Mouse (Mus musculus): ENCODE results near the gene Arhgap40. TPM values are rescaled to one million over a fixed set of nuclear protein-coding genes. Genes with fewer than 3 reads are reported as not detected.

Gene Arhgap40
- polyA plus RNA-seq, 1 experiment from 2014 or later = not detected

DNA sequence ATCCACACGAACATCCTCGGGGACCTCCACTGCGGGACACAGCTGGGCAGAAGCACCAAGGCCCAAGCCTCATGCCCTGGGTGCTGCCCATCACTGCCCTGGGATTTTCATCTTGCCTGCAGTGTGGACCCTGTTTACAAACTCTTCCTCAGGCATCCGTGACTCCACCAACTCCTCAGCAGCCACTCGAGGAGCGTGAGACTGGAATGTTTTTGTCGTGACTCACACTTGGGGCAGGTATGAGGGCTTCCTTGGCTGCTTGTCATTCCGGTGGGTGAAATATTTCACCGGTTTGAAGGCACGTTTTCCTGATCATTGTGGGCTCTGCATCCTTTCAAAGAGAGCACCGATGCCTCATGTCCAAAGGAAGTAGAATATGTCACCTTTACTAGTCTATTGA is 6.5 kb downstream of the Arhgap40 start:
- H3K36me3 ChIP-seq = no peaks in the 10 kb centered on the region
- no peaks in the 10 kb centered on the region for H3K4me1 ChIP-seq
- no peak overlapping the region for H3K27ac ChIP-seq
- no peaks in the 10 kb centered on the region for H3K27me3 ChIP-seq (replicated peaks)
- WGBS (ENCODE audit: insufficient replicate concordance) = 61% methylated on average over 11 of the region's 11 CpGs
- no peak for ATAC-seq
- H3K9ac ChIP-seq = no peak overlapping the region
- no peaks in the 10 kb centered on the region for H3K9me3 ChIP-seq (replicated peaks)
- H3K4me3 ChIP-seq = no peak overlapping the region
- H3K4me2 ChIP-seq = no peak overlapping the region

DNA sequence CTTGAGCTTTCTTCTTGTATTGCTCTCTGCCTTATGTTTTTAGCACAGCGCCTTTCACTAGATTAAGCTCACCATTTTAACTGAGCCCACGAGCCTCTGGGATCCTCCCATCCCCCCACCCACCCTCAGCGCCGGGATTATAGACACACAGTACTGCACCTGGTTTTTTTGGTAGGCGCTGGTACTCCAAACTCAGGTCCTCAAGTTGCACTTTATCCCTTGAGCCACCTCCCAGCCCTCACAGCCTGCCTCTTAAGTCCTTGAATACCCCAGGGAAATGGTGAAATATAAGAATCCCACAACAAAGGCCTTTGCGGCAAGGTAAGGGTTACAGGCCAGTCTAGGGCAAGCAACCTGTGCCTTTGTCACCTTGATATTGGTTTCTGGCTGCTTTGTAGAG is 7.2 kb downstream of the Arhgap40 start:
- no peak overlapping the region for H3K4me3 ChIP-seq
- 74% methylated on average over 6 of the region's 6 CpGs for WGBS (ENCODE audit: insufficient replicate concordance)
- no peak for ATAC-seq
- H3K9me3 ChIP-seq (replicated peaks) = no peaks in the 10 kb centered on the region
- H3K9ac ChIP-seq = no peak overlapping the region
- no peak overlapping the region for H3K4me2 ChIP-seq
- H3K4me1 ChIP-seq = no peaks in the 10 kb centered on the region
- H3K36me3 ChIP-seq = no peaks in the 10 kb centered on the region
- no peak overlapping the region for H3K27ac ChIP-seq
- H3K27me3 ChIP-seq (replicated peaks) = no peaks in the 10 kb centered on the region

DNA sequence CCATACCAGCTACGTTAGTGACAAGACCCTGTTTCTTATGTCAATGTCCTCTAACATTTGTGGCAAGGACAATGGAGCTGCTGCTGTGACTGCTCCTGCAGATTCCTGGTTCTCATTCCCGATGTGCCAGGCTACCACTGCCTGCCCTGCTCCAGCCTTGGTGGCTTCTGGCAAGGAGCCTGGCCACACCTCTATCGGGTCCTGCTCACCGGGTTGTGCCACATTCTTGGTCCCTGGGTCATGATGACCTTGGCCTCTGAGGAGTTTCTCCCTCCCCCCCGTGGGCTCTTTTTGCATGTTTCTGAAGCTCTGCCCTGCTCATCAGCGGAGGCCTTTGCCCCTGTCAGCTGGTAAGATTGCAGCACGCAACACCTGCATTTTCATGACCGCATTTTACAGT is 10.5 kb downstream of the Arhgap40 start:
- WGBS (ENCODE audit: insufficient replicate concordance) = 69% methylated on average over 8 of the region's 8 CpGs
- Histone ChIP-seq H3K4me2 (no peak overlapping the region), H3K27ac (no peak overlapping the region), H3K9me3 (replicated peaks) (no peaks in the 10 kb centered on the region), H3K4me3 (no peak overlapping the region), H3K9ac (no peak overlapping the region), H3K4me1 (no peaks in the 10 kb centered on the region), H3K27me3 (replicated peaks) (no peaks in the 10 kb centered on the region), H3K36me3 (no peaks in the 10 kb centered on the region)
- no peak for ATAC-seq

DNA sequence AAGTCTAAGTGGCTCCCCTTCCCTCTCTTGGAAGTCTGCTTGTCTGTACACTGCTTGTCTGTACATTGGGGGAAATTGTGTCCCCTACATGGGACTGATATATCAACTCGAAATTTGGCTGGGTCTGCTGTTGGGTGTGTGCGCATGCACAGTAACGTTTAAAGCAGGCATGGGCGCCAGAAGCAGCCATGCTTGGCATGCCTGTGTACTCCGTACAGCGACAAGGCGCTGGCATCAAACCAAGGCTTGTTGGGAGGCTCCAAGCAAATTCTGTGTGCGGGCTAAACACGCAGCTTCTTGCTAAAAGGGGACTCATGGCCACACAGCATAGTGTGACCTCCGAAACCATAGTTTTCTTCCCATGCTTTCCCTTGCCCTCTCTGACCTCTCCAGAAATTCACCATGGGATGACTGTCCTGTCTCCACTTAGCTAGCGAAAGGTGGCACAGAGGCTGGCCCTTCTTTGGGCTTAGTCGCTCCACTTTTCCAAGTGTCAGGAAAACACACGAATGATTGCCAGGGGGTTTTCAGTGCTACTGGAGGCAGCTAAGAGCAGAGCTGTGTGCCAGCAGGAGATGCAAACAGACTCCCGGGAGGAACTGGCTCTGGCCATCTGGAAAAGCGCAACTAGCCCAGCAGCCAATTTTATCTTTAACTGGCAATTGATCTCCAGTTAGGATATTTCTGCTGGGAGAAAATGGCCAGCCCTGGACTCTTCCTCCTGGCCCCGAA is 11.7 kb downstream of the Arhgap40 start:
- WGBS (ENCODE audit: insufficient replicate concordance) = 73% methylated on average over 16 of the region's 16 CpGs
- no peak overlapping the region for H3K4me2 ChIP-seq
- no peak overlapping the region for H3K4me3 ChIP-seq
- H3K9ac ChIP-seq = no peak overlapping the region
- H3K27me3 ChIP-seq (replicated peaks) = no peaks in the 10 kb centered on the region
- ATAC-seq = no peak
- no peaks in the 10 kb centered on the region for H3K4me1 ChIP-seq
- no peaks in the 10 kb centered on the region for H3K36me3 ChIP-seq
- no peaks in the 10 kb centered on the region for H3K9me3 ChIP-seq (replicated peaks)
- H3K27ac ChIP-seq = no peak overlapping the region

DNA sequence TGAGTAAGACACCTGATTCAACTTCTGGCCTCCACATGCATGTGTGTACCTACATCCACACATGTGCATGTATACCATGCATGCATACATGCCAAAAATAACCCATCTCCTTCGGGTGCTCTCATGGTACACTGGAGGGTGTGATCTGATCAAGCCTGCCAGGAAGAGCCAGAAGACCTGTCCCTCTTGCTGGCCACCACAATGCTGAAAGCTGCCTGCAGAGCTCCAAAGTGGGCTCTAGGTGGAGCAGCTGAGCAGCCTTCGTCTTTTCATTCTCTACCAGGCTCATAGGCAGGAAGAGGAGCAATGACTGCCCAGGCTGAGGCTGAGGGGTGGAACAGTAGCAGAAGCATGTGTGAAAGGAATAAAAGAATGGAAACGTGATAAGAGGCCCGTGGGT is 21.5 kb downstream of the Arhgap40 start:
- peaks cover 4% of the 10 kb centered on the region; the same call in 1 of the 2 replicates for H3K27me3 ChIP-seq (replicated peaks)
- no peak for ATAC-seq

DNA sequence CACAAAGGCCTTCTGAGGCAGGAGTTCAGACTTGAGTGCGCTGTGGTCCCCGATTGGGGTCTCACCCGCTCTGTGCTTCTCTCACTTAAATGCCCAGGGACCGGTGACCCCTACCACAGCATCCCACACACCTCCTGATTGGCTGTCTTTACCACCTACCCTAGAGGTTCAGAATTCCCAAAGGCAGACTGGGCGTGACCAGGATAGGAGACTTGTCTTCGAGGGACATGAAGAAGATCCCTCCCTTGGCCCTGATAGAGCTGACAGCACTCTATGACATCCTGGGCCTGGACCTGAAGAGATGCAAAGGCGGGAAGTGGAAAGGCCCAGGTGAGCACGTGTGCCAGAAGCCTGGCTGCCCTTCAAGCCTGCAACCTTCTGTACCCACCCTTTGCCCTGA is 22.0 kb downstream of the Arhgap40 start:
- WGBS (ENCODE audit: insufficient replicate concordance) = 61% methylated on average over 8 of the region's 8 CpGs
- Histone ChIP-seq H3K9ac (no peak overlapping the region), H3K4me2 (no peak overlapping the region), H3K27ac (no peak overlapping the region), H3K4me1 (no peaks in the 10 kb centered on the region), H3K9me3 (replicated peaks) (no peaks in the 10 kb centered on the region), H3K4me3 (no peak overlapping the region), H3K36me3 (no peaks in the 10 kb centered on the region), H3K27me3 (replicated peaks) (peaks cover 9% of the 10 kb centered on the region)
- ATAC-seq = no peak

More for the DNA sequence above, 21.5 kb downstream of the Arhgap40 start:
- 9% methylated on average over 4 of the region's 4 CpGs for WGBS (ENCODE audit: insufficient replicate concordance)
- no peaks in the 10 kb centered on the region for H3K36me3 ChIP-seq
- H3K4me2 ChIP-seq = no peak overlapping the region
- H3K9me3 ChIP-seq (replicated peaks) = no peaks in the 10 kb centered on the region
- no peak overlapping the region for H3K4me3 ChIP-seq
- no peak overlapping the region for H3K9ac ChIP-seq
- H3K27ac ChIP-seq = no peak overlapping the region
- H3K4me1 ChIP-seq = no peaks in the 10 kb centered on the region

DNA sequence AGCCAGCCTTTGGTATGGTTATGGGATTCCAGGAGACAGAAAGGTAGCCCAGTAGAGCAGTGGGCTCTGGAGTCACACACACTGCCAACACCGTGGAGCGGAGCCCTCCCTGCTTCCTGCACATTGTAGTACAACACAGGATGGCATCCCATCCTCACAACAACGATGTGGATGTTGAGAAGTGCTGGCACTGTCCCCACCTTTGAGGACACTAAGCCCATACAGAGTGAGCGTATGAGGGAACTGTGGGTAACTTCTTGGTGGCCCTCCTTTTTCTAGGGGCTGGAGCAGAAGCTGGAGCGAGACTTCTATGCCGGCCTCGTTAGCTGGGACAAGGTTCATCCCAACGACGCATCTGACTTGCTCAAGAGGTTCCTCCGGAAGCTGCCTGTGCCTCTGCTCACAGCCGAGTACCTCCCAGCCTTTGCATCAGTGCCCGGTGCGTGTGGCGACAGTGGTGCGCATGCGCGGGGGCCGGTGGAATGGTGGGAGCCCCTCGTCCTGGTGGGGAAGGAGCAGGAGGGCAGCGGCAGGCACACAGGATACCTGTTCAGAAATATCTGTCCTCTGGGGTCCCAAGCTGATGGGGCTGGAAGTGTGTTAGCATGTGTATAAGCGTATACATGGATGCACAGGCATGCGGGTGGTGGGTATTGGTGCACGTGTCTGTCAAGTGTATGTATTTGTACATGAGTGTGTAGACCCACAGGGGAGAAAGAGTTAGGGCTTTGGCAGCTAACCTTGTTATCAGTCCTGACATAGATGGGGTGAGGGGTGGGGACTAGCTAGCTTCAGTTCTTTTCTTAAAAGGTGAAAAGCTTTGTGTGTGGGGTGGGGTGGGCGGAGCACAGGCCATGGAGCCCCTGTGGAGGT is 27.1 kb downstream of the Arhgap40 start:
- 48% methylated on average over 24 of the region's 24 CpGs for WGBS (ENCODE audit: insufficient replicate concordance)
- H3K4me3 ChIP-seq = no peak overlapping the region

DNA sequence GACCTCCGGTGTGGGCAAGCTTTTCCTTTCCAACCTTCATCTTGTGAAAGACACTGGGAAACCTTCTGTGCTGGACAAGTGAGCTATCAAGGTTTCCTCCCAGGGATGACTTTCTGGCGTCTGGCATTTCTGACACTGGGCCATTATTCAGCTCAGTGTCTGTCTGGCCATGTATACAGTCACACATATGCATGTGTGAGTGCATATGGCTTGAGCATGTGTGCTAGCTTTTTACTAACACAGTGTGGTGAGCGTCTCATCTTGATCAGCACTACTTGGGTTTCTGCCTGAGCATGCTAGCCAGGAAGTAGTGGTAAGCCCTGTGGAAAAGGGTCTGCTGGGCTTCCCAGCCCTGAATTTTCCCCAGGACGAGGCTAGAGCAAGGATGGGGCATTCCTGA is 28.7 kb downstream of the Arhgap40 start:
- H3K9me3 ChIP-seq (replicated peaks) = no peaks in the 10 kb centered on the region
- WGBS (ENCODE audit: insufficient replicate concordance) = 41% methylated on average over 4 of the region's 4 CpGs
- H3K27me3 ChIP-seq (replicated peaks) = peaks cover 26% of the 10 kb centered on the region
- no peak overlapping the region for H3K27ac ChIP-seq
- no peak overlapping the region for H3K4me2 ChIP-seq
- H3K4me3 ChIP-seq = no peak overlapping the region
- H3K36me3 ChIP-seq = no peaks in the 10 kb centered on the region
- no peaks in the 10 kb centered on the region for H3K4me1 ChIP-seq
- H3K9ac ChIP-seq = no peak overlapping the region
- no peak for ATAC-seq

More for the DNA sequence above, 27.1 kb downstream of the Arhgap40 start:
- Histone ChIP-seq H3K4me2 (peak overlapping the region; percentile 8; the same call in 1 of the 2 replicates), H3K9me3 (replicated peaks) (no peaks in the 10 kb centered on the region), H3K4me1 (no peaks in the 10 kb centered on the region), H3K27me3 (replicated peaks) (peaks cover 26% of the 10 kb centered on the region), H3K27ac (no peak overlapping the region), H3K9ac (no peak overlapping the region), H3K36me3 (no peaks in the 10 kb centered on the region)
- no peak for ATAC-seq

DNA sequence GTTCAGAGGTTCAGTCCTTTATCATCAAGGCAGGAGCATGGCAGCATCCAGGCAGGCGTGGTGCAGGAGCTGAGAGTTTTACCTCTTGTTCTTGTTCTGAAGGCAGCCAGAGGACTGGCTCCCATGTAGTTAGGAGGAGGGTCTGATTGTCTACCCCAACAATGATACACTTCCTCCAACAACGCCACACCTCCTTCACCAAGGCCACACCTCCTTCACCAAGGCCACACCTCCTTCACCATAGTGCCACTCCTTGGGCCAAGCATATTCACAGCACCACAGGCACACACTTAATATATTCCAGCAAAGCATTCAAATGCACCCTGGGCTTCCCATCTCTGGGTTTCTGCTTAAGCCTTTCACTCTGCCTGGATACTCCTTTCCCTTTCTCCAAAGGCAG is 32.7 kb downstream of the Arhgap40 start:
- Histone ChIP-seq H3K9me3 (replicated peaks) (no peaks in the 10 kb centered on the region), H3K36me3 (no peaks in the 10 kb centered on the region), H3K27me3 (replicated peaks) (peaks cover 35% of the 10 kb centered on the region; the same call in 1 of the 2 replicates), H3K27ac (no peak overlapping the region), H3K4me1 (no peaks in the 10 kb centered on the region), H3K9ac (no peak overlapping the region), H3K4me2 (no peak overlapping the region), H3K4me3 (no peak overlapping the region)
- ATAC-seq = no peak
- 36% methylated on average over 2 of the region's 2 CpGs for WGBS (ENCODE audit: insufficient replicate concordance)

DNA sequence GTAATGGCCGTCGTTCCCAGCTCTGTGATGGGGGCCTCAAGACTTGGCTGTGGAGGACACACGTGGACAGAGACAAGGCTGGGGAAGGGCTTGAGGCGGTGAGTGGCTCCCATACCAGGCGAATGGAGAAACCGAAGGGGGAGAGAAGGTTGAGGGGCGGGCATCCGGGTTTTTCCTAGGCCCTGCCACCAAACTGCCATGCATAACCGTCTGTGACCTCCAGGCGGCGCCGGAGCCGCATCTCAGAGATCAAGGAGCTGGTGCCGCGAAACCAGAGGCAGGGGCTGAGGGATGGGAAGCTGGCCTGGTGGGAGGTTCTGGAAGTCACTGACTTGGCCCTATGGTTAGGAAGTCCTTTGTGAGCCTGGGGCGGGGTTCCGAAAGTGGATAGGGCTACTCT is 34.2 kb downstream of the Arhgap40 start:
- no peak for ATAC-seq
- Histone ChIP-seq H3K9ac (no peak overlapping the region), H3K36me3 (no peaks in the 10 kb centered on the region), H3K27ac (no peak overlapping the region), H3K4me2 (peak overlapping the region; percentile 18; the same call in 1 of the 2 replicates), H3K27me3 (replicated peaks) (peaks cover 49% of the 10 kb centered on the region), H3K4me1 (no peaks in the 10 kb centered on the region), H3K9me3 (replicated peaks) (no peaks in the 10 kb centered on the region), H3K4me3 (no peak overlapping the region)
- WGBS (ENCODE audit: insufficient replicate concordance) = 6% methylated on average over 17 of the region's 17 CpGs

DNA sequence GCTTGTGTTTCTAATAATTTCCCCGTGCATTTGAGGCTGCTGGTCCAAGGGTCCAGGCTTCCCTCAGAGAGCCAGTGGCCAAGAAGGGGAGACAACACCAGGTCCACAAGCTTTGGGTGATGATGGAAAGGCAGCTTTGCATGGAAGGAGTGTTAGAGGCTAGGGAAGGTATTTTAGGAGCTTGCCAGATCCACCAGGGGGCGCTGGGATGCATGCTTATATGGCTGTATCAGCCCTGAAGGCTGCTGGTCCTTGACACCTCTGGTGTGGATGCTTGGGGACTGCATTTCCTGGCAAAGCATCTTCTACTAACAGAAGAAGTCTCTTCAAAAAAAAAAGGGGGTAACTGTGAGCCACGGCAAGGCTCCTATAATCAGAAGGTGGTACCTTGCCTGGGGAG is 37.5 kb downstream of the Arhgap40 start:
- Histone ChIP-seq H3K9ac (no peak overlapping the region), H3K4me1 (no peaks in the 10 kb centered on the region), H3K27me3 (replicated peaks) (peaks cover 65% of the 10 kb centered on the region), H3K27ac (no peak overlapping the region), H3K4me3 (no peak overlapping the region), H3K4me2 (no peak overlapping the region), H3K9me3 (replicated peaks) (no peaks in the 10 kb centered on the region), H3K36me3 (no peaks in the 10 kb centered on the region)
- no peak for ATAC-seq
- WGBS (ENCODE audit: insufficient replicate concordance) = 2% methylated on average over 3 of the region's 3 CpGs

DNA sequence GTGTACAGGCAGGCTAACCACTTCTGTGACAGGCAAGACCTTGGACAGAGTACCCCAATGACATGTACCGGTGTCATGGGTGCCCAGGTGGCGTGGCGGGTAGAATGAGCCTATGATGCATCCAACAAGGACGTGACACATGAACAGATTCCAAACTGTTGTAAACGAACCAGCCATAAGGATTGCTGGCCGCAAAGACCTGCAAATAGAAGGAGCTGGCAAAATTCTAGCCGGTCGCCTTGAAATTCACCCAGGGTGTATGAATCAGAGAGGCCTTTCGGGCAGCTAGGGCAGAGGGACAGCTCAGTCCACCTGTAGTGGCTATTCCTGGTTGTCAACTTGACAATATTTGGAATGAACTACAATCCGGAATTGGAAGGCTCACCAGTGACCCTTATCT is 41.8 kb downstream of the Arhgap40 start:
- Histone ChIP-seq H3K4me1 (peaks cover 13% of the 10 kb centered on the region), H3K9ac (no peak overlapping the region), H3K36me3 (no peaks in the 10 kb centered on the region), H3K9me3 (replicated peaks) (peaks cover 3% of the 10 kb centered on the region; the same call in 1 of the 2 replicates), H3K4me3 (no peak overlapping the region), H3K4me2 (no peak overlapping the region), H3K27me3 (replicated peaks) (peaks cover 71% of the 10 kb centered on the region), H3K27ac (no peak overlapping the region)
- 21% methylated on average over 10 of the region's 10 CpGs for WGBS (ENCODE audit: insufficient replicate concordance)
- no peak for ATAC-seq
